Mouse (Mus musculus): ENCODE data around the gene Snw1. TPM values are rescaled to one million over a fixed set of nuclear protein-coding genes. Genes with fewer than 3 reads are reported as not detected.
A peak's percentile ranks its signal among the peaks of the same experiment; 100 is the strongest.

The Snw1 gene
- polyA plus RNA-seq, 1 experiment: 95.4 TPM

DNA sequence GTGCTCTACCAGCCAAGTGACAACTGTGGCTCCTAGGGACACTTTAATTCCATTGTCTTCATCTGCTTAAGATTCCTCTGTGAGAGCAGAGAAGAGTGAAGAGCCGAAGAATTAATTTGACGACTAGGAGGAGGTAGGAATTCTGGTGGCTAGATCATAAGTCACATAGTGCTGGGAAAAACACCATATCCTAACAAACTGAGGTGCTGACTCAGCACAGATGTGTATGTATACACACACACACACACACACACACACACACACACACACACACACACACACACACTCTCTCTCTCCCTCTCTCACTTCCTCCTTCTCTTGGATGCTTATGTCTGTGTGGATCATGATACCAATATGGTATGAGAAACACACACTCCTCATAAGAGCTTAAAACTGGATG is 43.8 kb downstream of the Snw1 start:
- Histone ChIP-seq H3K27me3 (ENCODE audit: control insufficient read depth, insufficient read depth, low read length, poor library complexity, severe bottlenecking) (no peaks in the 10 kb centered on the region), H3K4me1 (ENCODE audit: control insufficient read depth, insufficient read depth, low read length) (peaks cover 1% of the 10 kb centered on the region), H3K4me3 (ENCODE audit: low read depth, low read length) (no peak overlapping the region), H3K36me3 (ENCODE audit: control insufficient read depth, insufficient read depth, low read length, poor library complexity, severe bottlenecking) (peaks cover 74% of the 10 kb centered on the region), H3K9ac (ENCODE audit: low read depth, poor library complexity, severe bottlenecking) (no peak overlapping the region), H3K9me3 (replicated peaks; ENCODE audit: control insufficient read depth, insufficient read depth, low read length, poor library complexity, severe bottlenecking) (no peaks in the 10 kb centered on the region), H3K27ac (ENCODE audit: insufficient read depth, low read length) (no peak overlapping the region)
- TF ChIP-seq EP300 (IDR thresholded peaks at IDR 0.05; ENCODE audit: insufficient read depth, low read depth, low read length) (no peak), POLR2A (IDR thresholded peaks at IDR 0.05; ENCODE audit: insufficient read depth, low read length) (no peak), CTCF (IDR thresholded peaks at IDR 0.05; ENCODE audit: low read depth, low read length) (no peak)

DNA sequence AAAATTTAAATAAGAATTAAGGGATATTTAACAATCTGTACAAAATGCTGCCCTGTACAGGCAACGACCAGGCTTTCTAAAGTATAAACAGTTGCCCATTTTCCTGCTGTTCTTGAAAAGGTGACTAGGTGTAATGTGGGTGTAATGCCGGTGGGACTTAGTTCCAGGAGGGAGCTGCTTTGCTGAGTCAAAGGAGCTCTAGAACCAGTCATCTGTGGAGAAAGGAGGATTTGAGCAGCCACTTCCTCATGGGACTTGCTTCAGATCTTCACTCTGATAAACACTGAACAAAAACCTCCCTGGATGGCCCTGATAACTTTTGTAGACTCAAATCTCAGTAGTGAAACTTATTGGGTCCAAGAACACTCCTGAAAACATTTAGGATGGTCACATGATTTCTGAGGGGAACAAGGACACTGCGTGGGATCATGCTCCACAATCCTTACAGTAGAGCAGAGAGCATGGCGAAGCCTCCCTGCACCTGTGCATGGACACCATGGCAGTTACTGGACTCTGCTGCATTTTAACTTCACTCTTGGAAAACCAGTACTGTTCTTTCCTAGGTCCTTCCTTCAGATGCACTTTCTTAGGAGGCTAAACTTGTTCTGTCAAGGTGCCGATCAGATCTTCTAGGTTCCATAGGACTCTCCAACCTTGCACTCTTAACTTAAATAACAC is 45.6 kb downstream of the Snw1 start:
- H3K4me3 ChIP-seq (ENCODE audit: low read depth, low read length): no peak overlapping the region
- H3K36me3 ChIP-seq (ENCODE audit: control insufficient read depth, insufficient read depth, low read length, poor library complexity, severe bottlenecking): peaks cover 56% of the 10 kb centered on the region
- no peaks in the 10 kb centered on the region for H3K27me3 ChIP-seq (ENCODE audit: control insufficient read depth, insufficient read depth, low read length, poor library complexity, severe bottlenecking)
- H3K27ac ChIP-seq (ENCODE audit: insufficient read depth, low read length): peak overlapping the region; percentile 70
- peaks cover 1% of the 10 kb centered on the region for H3K4me1 ChIP-seq (ENCODE audit: control insufficient read depth, insufficient read depth, low read length)
- TF ChIP-seq POLR2A (IDR thresholded peaks at IDR 0.05; ENCODE audit: insufficient read depth, low read length) (no peak), CTCF (IDR thresholded peaks at IDR 0.05; ENCODE audit: low read depth, low read length) (no peak), EP300 (IDR thresholded peaks at IDR 0.05; ENCODE audit: insufficient read depth, low read depth, low read length) (no peak)
- H3K9ac ChIP-seq (ENCODE audit: low read depth, poor library complexity, severe bottlenecking): no peak overlapping the region
- no peaks in the 10 kb centered on the region for H3K9me3 ChIP-seq (replicated peaks; ENCODE audit: control insufficient read depth, insufficient read depth, low read length, poor library complexity, severe bottlenecking)

DNA sequence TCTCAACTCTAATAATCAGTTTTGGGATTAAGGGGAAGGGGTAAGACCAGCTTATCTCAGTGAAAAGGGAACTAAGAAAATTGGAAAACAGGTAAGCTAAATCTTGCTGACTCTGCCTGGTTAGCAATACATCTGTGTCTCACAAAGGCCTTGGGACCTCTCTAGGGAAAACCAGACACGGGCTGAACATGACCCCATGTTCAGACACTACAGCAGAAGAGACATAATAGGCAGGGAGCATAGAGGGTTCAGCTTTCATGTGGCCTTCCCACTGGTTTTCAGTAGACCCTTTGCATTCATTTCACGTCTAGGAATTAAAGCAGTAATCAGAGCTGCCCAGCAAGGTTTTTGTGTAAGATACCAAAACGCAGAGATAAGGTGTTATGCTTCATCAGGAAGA is 47.6 kb downstream of the Snw1 start:
- no peaks in the 10 kb centered on the region for H3K27me3 ChIP-seq (ENCODE audit: control insufficient read depth, insufficient read depth, low read length, poor library complexity, severe bottlenecking)
- no peak overlapping the region for H3K9ac ChIP-seq (ENCODE audit: low read depth, poor library complexity, severe bottlenecking)
- H3K4me3 ChIP-seq (ENCODE audit: low read depth, low read length): no peak overlapping the region
- no peaks in the 10 kb centered on the region for H3K9me3 ChIP-seq (replicated peaks; ENCODE audit: control insufficient read depth, insufficient read depth, low read length, poor library complexity, severe bottlenecking)
- H3K4me1 ChIP-seq (ENCODE audit: control insufficient read depth, insufficient read depth, low read length): peaks cover 1% of the 10 kb centered on the region
- TF ChIP-seq CTCF (IDR thresholded peaks at IDR 0.05; ENCODE audit: low read depth, low read length): no peak
- TF ChIP-seq POLR2A (IDR thresholded peaks at IDR 0.05; ENCODE audit: insufficient read depth, low read length): no peak
- no peak for TF ChIP-seq EP300 (IDR thresholded peaks at IDR 0.05; ENCODE audit: insufficient read depth, low read depth, low read length)
- peaks cover 37% of the 10 kb centered on the region for H3K36me3 ChIP-seq (ENCODE audit: control insufficient read depth, insufficient read depth, low read length, poor library complexity, severe bottlenecking)
- H3K27ac ChIP-seq (ENCODE audit: insufficient read depth, low read length): peak overlapping the region; percentile 80

DNA sequence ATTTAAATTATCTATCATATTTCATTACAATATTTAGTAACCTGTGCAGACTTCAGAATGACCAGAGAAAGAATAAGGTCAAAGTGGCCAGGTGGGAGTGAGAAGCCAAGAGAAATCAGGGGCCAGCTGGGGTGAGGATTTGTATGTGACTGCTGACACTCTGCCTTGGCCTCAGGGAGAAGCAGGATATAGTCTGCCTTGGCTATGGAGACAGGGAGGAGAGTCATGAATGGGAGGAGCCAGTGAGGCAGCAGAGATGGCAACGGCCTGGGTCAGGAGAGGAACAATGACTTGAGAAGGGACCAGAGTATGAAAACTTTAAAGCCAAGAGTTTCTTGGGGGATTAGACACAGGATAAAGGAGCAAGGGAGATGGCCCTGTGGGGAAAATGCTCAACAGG is 48.4 kb downstream of the Snw1 start:
- H3K27ac ChIP-seq (ENCODE audit: insufficient read depth, low read length): no peak overlapping the region
- no peak for TF ChIP-seq EP300 (IDR thresholded peaks at IDR 0.05; ENCODE audit: insufficient read depth, low read depth, low read length)
- no peak for TF ChIP-seq CTCF (IDR thresholded peaks at IDR 0.05; ENCODE audit: low read depth, low read length)
- H3K9me3 ChIP-seq (replicated peaks; ENCODE audit: control insufficient read depth, insufficient read depth, low read length, poor library complexity, severe bottlenecking): no peaks in the 10 kb centered on the region
- H3K9ac ChIP-seq (ENCODE audit: low read depth, poor library complexity, severe bottlenecking): no peak overlapping the region
- H3K4me1 ChIP-seq (ENCODE audit: control insufficient read depth, insufficient read depth, low read length): peaks cover 1% of the 10 kb centered on the region
- no peaks in the 10 kb centered on the region for H3K27me3 ChIP-seq (ENCODE audit: control insufficient read depth, insufficient read depth, low read length, poor library complexity, severe bottlenecking)
- H3K4me3 ChIP-seq (ENCODE audit: low read depth, low read length): no peak overlapping the region
- peaks cover 29% of the 10 kb centered on the region for H3K36me3 ChIP-seq (ENCODE audit: control insufficient read depth, insufficient read depth, low read length, poor library complexity, severe bottlenecking)

DNA sequence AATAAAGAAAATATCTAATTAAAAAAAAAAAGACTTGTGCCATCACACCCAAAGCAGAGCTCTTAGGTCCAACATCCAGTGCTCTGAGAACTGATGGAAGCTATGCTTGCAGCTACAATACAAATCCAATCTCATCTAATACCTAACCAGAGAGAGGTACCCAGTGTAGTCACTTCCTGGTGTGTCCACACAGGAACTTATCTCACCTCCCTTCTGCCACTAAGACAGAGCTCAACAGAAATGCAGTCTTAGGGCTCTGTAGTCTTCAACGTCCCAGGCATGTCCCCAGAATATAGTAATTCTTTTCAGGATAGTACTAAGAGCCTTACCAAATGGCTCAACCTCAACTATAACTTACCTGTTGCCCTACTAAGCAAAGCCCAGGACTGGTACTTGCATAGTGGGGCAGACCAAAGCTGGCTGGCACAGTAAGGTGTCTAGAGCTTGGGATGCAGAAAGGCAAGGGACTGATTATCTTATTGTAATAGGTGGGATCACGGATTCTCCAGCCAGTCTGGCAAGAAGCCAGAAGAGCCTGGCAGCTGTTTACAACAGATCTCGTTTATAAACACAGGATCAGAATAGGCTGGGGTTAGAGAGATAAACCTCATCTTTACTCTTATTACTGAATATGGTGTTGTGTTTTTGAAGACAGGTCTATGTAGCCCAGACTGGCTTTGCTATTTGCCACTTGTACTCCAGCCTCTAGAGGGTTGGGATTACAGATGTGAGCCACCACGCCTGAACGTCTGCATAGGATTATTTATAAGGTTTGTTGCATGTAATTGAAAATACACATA is 50.2 kb downstream of the Snw1 start:
- Histone ChIP-seq H3K36me3 (ENCODE audit: control insufficient read depth, insufficient read depth, low read length, poor library complexity, severe bottlenecking) (peaks cover 13% of the 10 kb centered on the region), H3K27me3 (ENCODE audit: control insufficient read depth, insufficient read depth, low read length, poor library complexity, severe bottlenecking) (no peaks in the 10 kb centered on the region), H3K9ac (ENCODE audit: low read depth, poor library complexity, severe bottlenecking) (no peak overlapping the region), H3K4me3 (ENCODE audit: low read depth, low read length) (no peak overlapping the region), H3K27ac (ENCODE audit: insufficient read depth, low read length) (no peak overlapping the region), H3K4me1 (ENCODE audit: control insufficient read depth, insufficient read depth, low read length) (peaks cover 1% of the 10 kb centered on the region), H3K9me3 (replicated peaks; ENCODE audit: control insufficient read depth, insufficient read depth, low read length, poor library complexity, severe bottlenecking) (0 out of 2 replicates have a peak, but pooled peaks cover 5% of the 10 kb centered on the region)
- no peak for TF ChIP-seq CTCF (IDR thresholded peaks at IDR 0.05; ENCODE audit: low read depth, low read length)
- TF ChIP-seq POLR2A (IDR thresholded peaks at IDR 0.05; ENCODE audit: insufficient read depth, low read length): no peak
- no peak for TF ChIP-seq EP300 (IDR thresholded peaks at IDR 0.05; ENCODE audit: insufficient read depth, low read depth, low read length)

DNA sequence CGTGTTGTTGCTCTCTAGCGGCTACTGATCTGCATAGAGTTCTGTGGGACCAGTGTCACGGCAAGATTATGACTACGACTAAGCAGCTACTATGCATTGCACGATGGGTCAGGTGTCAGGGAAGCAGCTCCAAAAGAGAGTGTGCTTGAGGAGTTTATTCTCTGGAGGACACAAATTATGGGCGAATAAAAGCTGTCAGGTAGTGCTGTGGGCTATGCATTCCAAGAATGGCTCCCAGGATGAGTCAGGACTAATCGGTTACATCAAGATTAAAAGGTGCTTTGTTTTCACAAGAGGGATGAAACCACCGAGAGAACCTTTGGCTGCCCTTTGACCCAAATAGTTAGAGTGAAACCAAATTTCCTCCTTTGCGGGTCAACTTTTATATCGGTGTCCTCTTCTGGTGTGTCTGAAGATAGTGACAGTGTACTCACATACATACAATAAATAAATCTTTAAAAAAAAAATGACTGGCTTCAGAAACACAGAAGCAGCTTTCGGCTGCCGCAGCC is 52.0 kb downstream of the Snw1 start:
- TF ChIP-seq EP300 (IDR thresholded peaks at IDR 0.05; ENCODE audit: insufficient read depth, low read depth, low read length): no peak
- TF ChIP-seq CTCF (IDR thresholded peaks at IDR 0.05; ENCODE audit: low read depth, low read length): no peak
- no peak for TF ChIP-seq POLR2A (IDR thresholded peaks at IDR 0.05; ENCODE audit: insufficient read depth, low read length)
- Histone ChIP-seq H3K4me3 (ENCODE audit: low read depth, low read length) (no peak overlapping the region), H3K9me3 (replicated peaks; ENCODE audit: control insufficient read depth, insufficient read depth, low read length, poor library complexity, severe bottlenecking) (0 out of 2 replicates have a peak, but pooled peaks cover 5% of the 10 kb centered on the region), H3K4me1 (ENCODE audit: control insufficient read depth, insufficient read depth, low read length) (no peaks in the 10 kb centered on the region), H3K36me3 (ENCODE audit: control insufficient read depth, insufficient read depth, low read length, poor library complexity, severe bottlenecking) (no peaks in the 10 kb centered on the region; the same call in 1 of the 2 replicates), H3K27me3 (ENCODE audit: control insufficient read depth, insufficient read depth, low read length, poor library complexity, severe bottlenecking) (no peaks in the 10 kb centered on the region), H3K27ac (ENCODE audit: insufficient read depth, low read length) (no peak overlapping the region), H3K9ac (ENCODE audit: low read depth, poor library complexity, severe bottlenecking) (no peak overlapping the region)

All from ES-Bruce4 (cell line).